Mouse (Mus musculus) stomach, embryonic 14.5 days (tissue): ENCODE results near the gene Slc38a7. TPM values are rescaled to one million over a fixed set of nuclear protein-coding genes. Genes with fewer than 3 reads are reported as not detected.

Experiments used
- ATAC-seq: fragments of 200-750 bp; cut with Nextera tagmentation; 2 replicates; pipeline ENCODE4 v1.8.0; 2017; ENCODE audit warnings: low read depth, moderate TSS enrichment; ENCODE audit not compliant: insufficient number of reproducible peaks, insufficient read depth, low FRiP score
- H3K27ac ChIP-seq: fragments of 300-500 bp; sonication (generic); 2 replicates; pipeline ENCODE4 v1.5.1; 2014; ENCODE audit warnings: mild to moderate bottlenecking, low read length, moderate library complexity, mixed read lengths
- H3K27me3 ChIP-seq: fragments of 300-500 bp; sonication (generic); 2 replicates; pipeline ENCODE4 v1.6.1; 2014; ENCODE audit warnings: low read length, control low read depth, mixed read lengths; ENCODE audit not compliant: control insufficient read depth, insufficient read depth
- H3K36me3 ChIP-seq: fragments of 300-500 bp; sonication (generic); 2 replicates; pipeline ENCODE4 v1.6.1; 2014; ENCODE audit warnings: mild to moderate bottlenecking, control low read depth, low read length, moderate library complexity, mixed read lengths; ENCODE audit not compliant: control insufficient read depth, insufficient read depth
- H3K4me1 ChIP-seq: fragments of 300-500 bp; sonication (generic); 2 replicates; pipeline ENCODE4 v1.6.1; 2014; ENCODE audit warnings: low read length, control low read depth, mixed read lengths; ENCODE audit not compliant: control insufficient read depth, insufficient read depth
- H3K4me2 ChIP-seq: fragments of 300-500 bp; sonication (generic); replicated peaks from 2 replicates; pipeline ENCODE4 v1.6.1; 2014; ENCODE audit warnings: low read depth, low read length, control low read depth
- H3K4me3 ChIP-seq: fragments of 300-500 bp; sonication (generic); 2 replicates; pipeline ENCODE4 v1.5.1; 2014; ENCODE audit warnings: low read depth, low read length, control low read depth
- H3K9ac ChIP-seq: fragments of 300-500 bp; sonication (generic); replicated peaks from 2 replicates; pipeline ENCODE4 v1.6.1; 2014; ENCODE audit warnings: low read depth, mild to moderate bottlenecking, control low read depth, low read length, moderate library complexity, mixed read lengths
- H3K9me3 ChIP-seq: fragments of 300-500 bp; sonication (generic); 2 replicates; pipeline ENCODE4 v1.6.1; 2016; ENCODE audit warnings: low read depth, low read length, control low read depth; ENCODE audit not compliant: control insufficient read depth
- WGBS: fragments of 180-500 bp; shearing (Covaris S2); extraction: QIAGEN DNeasy Blood & Tissue Kit; methylation state at CpG from one replicate; pipeline ENCODE4 v1.1.7; 2014; 5-methylcytosine and 5-hydroxymethylcytosine counted together
- polyA plus RNA-seq: library from polyadenylated mRNA; unstranded; fragments of >200 nt; fragmentation: Nextera tagmentation; extraction: Ambion mirVana; gene quantifications from 2 replicates; pipeline ENCODE4 v1.2.1, GENCODE M21; 2014

Slc38a7 gene
- polyA plus RNA-seq, 1 experiment from 2014 or later, result 15.0 TPM

- H3K4me1 ChIP-seq, result peaks cover 11% of the 10 kb centered on the region
- no peak overlapping the region for H3K9ac ChIP-seq
- H3K4me3 ChIP-seq, result no peak overlapping the region
- H3K27me3 ChIP-seq, result no peaks in the 10 kb centered on the region
- no peak overlapping the region for H3K4me2 ChIP-seq
- no peaks in the 10 kb centered on the region for H3K9me3 ChIP-seq
- H3K27ac ChIP-seq, result no peak overlapping the region
- WGBS, result 88% methylated on average over 4 of the region's 4 CpGs
- H3K36me3 ChIP-seq, result no peaks in the 10 kb centered on the region
- no peak for ATAC-seq
Observed at GRCm38 (mm10) chr8:95808631-95809030, 44.7 kb downstream of the Slc38a7 start.

GRCm38 (mm10) chr8:95807861-95808260, 45.5 kb downstream of the Slc38a7 start:
- H3K27ac ChIP-seq, result peak overlapping the region; percentile 97
- no peaks in the 10 kb centered on the region for H3K9me3 ChIP-seq
- peak; percentile 91 for ATAC-seq
- peaks cover 11% of the 10 kb centered on the region for H3K4me1 ChIP-seq
- WGBS, result under 1% methylated on average over 20 of the region's 20 CpGs
- no peaks in the 10 kb centered on the region for H3K27me3 ChIP-seq
- H3K9ac ChIP-seq, result peak overlapping the region; percentile 45
- no peaks in the 10 kb centered on the region for H3K36me3 ChIP-seq
- peak overlapping the region; percentile 98 for H3K4me3 ChIP-seq
- peak overlapping the region; percentile 55 for H3K4me2 ChIP-seq

GRCm38 (mm10) chr8:95807331-95807843, 46.0 kb downstream of the Slc38a7 start, which contains the start of gene Cnot1:
TSS of gene Cnot1 (minus strand) at chr8:95807464.
- Histone ChIP-seq H3K4me1 (peaks cover 11% of the 10 kb centered on the region), H3K9ac (peak within 1 kb of the TSS; percentile 98), H3K4me2 (peak within 1 kb of the TSS; percentile 71), H3K27me3 (no peaks in the 10 kb centered on the region), H3K27ac (peak within 1 kb of the TSS; percentile 97), H3K4me3 (peak within 1 kb of the TSS; percentile 98), H3K36me3 (no peaks in the 10 kb centered on the region; the same call in 1 of the 2 replicates), H3K9me3 (no peaks in the 10 kb centered on the region)
- peak; percentile 96 for ATAC-seq
- under 1% methylated on average over 44 of the region's 44 CpGs for WGBS

GRCm38 (mm10) chr8:95806461-95807191, 46.7 kb downstream of the Slc38a7 start:
- peak overlapping the region; percentile 96 for H3K27ac ChIP-seq
- H3K4me3 ChIP-seq, result peak overlapping the region; percentile 98
- peaks cover 11% of the 10 kb centered on the region for H3K4me1 ChIP-seq
- no peak for ATAC-seq
- under 1% methylated on average over 58 of the region's 69 CpGs for WGBS
- H3K4me2 ChIP-seq, result peak overlapping the region; percentile 71
- H3K9me3 ChIP-seq, result no peaks in the 10 kb centered on the region
- peak overlapping the region; percentile 98 for H3K9ac ChIP-seq
- H3K27me3 ChIP-seq, result no peaks in the 10 kb centered on the region
- H3K36me3 ChIP-seq, result peaks cover 4% of the 10 kb centered on the region; the same call in 1 of the 2 replicates

GRCm38 (mm10) chr8:95805482-95805881, 47.9 kb downstream of the Slc38a7 start:
- Histone ChIP-seq H3K27me3 (no peaks in the 10 kb centered on the region), H3K4me1 (peaks cover 11% of the 10 kb centered on the region), H3K9ac (peak overlapping the region; percentile 98; the same call in 1 of the 2 replicates), H3K9me3 (no peaks in the 10 kb centered on the region), H3K4me2 (peak overlapping the region; percentile 71), H3K27ac (no peak overlapping the region), H3K4me3 (peak overlapping the region; percentile 98), H3K36me3 (peaks cover 7% of the 10 kb centered on the region; the same call in 1 of the 2 replicates)
- no peak for ATAC-seq
- 46% methylated on average over 2 of the region's 2 CpGs for WGBS

GRCm38 (mm10) chr8:95802231-95802630, 51.1 kb downstream of the Slc38a7 start:
- Histone ChIP-seq H3K27me3 (no peaks in the 10 kb centered on the region), H3K4me3 (no peak overlapping the region), H3K27ac (no peak overlapping the region), H3K4me1 (peaks cover 11% of the 10 kb centered on the region), H3K4me2 (no peak overlapping the region), H3K36me3 (peaks cover 7% of the 10 kb centered on the region; the same call in 1 of the 2 replicates), H3K9me3 (no peaks in the 10 kb centered on the region), H3K9ac (no peak overlapping the region)
- ATAC-seq, result no peak
- WGBS, result 82% methylated on average over 8 of the region's 8 CpGs

GRCm38 (mm10) chr8:95801476-95802064, 51.8 kb downstream of the Slc38a7 start:
- no peak for ATAC-seq
- H3K36me3 ChIP-seq, result peaks cover 7% of the 10 kb centered on the region; the same call in 1 of the 2 replicates
- H3K27ac ChIP-seq, result no peak overlapping the region
- 88% methylated on average over 1 of the region's 1 CpGs for WGBS
- H3K9me3 ChIP-seq, result no peaks in the 10 kb centered on the region
- no peak overlapping the region for H3K4me3 ChIP-seq
- H3K9ac ChIP-seq, result no peak overlapping the region
- H3K4me2 ChIP-seq, result no peak overlapping the region
- peaks cover 11% of the 10 kb centered on the region for H3K4me1 ChIP-seq
- no peaks in the 10 kb centered on the region for H3K27me3 ChIP-seq

- Histone ChIP-seq H3K9ac (no peak overlapping the region), H3K4me1 (peaks cover 4% of the 10 kb centered on the region; the same call in 1 of the 2 replicates), H3K27me3 (no peaks in the 10 kb centered on the region), H3K27ac (no peak overlapping the region), H3K4me2 (no peak overlapping the region), H3K36me3 (peaks cover 7% of the 10 kb centered on the region; the same call in 1 of the 2 replicates), H3K4me3 (no peak overlapping the region), H3K9me3 (no peaks in the 10 kb centered on the region)
- no peak for ATAC-seq
- WGBS, result 85% methylated on average over 3 of the region's 3 CpGs
Observed at GRCm38 (mm10) chr8:95800353-95800752, 53.0 kb downstream of the Slc38a7 start.
